Mouse (Mus musculus) lung, postnatal 25 days (tissue): Measurements from ENCODE around the gene Klf9.

ENCODE experiments used
- DNase-seq: peaks from one replicate; pipeline ENCODE4 v3.0.0; 2022; ENCODE audit warnings: low spot score

Gene Klf9

GRCm38 (mm10) chr19:23163361-23163760, 22.3 kb downstream of the Klf9 start:
- no peak for DNase-seq

GRCm38 (mm10) chr19:23164651-23165240, 23.7 kb downstream of the Klf9 start:
- DNase-seq: no peak

GRCm38 (mm10) chr19:23166550-23167284, 25.7 kb downstream of the Klf9 start:
- no peak for DNase-seq

GRCm38 (mm10) chr19:23168899-23169658, 28.1 kb downstream of the Klf9 start:
- DNase-seq: no peak

DNA sequence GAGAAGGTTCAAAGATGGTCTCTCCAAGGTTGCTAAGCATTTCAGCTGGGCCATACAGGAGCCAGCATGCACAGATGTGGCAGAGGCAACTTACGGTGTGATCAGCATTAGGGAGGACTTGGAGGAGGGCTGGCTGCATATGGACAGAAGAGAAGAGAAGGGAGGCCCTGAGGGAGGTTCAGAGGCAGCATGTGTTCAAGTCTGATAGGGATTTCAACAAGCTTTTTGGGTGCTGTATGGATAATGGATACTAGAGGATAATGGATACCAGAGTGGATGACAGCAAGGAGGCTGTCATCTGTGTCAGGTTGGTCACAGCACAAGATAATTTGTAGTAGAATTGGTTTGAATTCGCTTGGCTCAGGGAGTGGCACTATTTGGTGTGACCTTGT, 28.6 kb downstream of the Klf9 start:
- DNase-seq: no peak

GRCm38 (mm10) chr19:23170476-23170875, 29.4 kb downstream of the Klf9 start:
- DNase-seq: no peak

DNA sequence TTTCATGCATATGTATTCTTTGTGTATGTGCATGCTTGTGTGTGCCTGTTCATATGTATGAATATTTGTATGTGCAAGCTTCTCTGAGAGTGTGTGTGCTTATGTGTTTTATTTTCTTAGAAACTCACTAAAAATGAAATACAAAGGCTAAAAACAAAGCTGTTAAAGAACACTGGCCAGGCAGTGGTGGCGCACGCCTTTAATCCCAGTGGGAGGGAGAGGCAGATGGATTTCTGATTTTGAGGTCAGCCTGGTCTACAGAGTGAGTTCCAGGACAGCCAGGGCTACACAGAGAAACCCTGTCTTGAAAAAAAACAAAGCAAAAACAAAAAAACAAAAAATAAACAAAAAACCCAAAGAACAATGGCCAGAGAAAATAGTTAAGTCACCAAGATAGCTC, 30.1 kb downstream of the Klf9 start:
- DNase-seq: no peak

GRCm38 (mm10) chr19:23175090-23175489, 34.1 kb downstream of the Klf9 start:
- no peak for DNase-seq

- no peak for DNase-seq
These were observed 34.5 kb downstream of the Klf9 start for GRCm38 (mm10) chr19:23175511-23175910.

DNA sequence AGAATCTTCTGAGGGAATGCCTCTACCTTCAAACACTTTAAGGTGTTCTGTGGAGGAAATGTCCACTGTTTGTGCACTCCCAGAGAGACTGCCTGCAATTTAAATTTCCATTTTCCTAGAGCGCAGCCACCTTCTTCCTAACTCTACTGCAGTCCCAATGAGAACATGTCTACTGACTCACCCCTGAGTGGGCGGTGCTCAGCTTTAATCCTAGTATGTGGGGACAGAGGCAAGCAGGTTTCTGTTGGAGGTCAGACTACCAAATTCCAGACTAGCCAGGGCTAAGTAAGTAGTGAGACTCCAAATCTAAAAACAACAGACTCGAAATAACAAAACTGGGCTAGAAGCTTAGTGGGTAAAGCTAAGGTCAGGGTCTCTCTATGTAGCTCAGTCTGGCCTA, 37.5 kb downstream of the Klf9 start:
- no peak for DNase-seq

- no peak for DNase-seq
These were observed 42.5 kb downstream of the Klf9 start for GRCm38 (mm10) chr19:23183493-23183892.

GRCm38 (mm10) chr19:23184068-23184467, 43.0 kb downstream of the Klf9 start:
- no peak for DNase-seq

GRCm38 (mm10) chr19:23187732-23188131, 46.7 kb downstream of the Klf9 start:
- DNase-seq: no peak

DNA sequence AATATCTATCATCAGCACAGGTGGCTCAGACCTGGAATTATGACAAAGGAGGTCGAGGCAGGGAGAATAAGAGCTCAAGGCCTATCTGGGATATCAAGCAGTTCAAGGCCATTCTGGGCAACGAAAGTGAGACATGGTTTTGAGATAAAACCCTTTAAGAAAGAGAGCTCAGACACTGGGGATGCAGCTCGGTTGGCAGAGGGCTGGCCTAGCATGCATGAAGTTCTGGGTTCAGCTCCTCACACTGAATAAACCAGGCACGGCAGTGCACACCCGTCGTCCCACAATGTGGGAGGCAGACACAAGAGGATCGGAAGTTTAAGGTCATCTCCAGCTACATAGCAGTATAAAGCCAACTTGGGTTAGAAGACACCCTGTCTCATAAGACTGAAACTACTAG, 48.0 kb downstream of the Klf9 start:
- no peak for DNase-seq

DNA sequence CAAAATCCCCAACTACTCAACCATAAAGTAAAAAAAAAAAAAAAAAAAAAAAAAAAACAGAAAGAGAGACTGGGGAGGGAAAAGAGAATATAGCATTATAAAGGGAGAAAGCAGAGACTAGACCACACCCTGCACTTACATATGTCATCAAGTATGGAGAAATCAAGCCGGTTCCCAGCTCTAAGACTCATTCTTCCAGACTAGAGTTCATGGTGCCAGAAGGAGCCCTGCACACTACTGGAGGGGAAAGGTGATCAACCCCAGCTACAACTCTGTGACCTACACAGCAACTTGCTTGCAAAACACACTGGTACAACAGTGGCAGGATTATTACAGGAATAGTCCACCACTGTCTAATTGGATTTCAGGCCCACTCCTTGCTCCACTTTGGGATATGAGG, 48.7 kb downstream of the Klf9 start:
- no peak for DNase-seq

DNA sequence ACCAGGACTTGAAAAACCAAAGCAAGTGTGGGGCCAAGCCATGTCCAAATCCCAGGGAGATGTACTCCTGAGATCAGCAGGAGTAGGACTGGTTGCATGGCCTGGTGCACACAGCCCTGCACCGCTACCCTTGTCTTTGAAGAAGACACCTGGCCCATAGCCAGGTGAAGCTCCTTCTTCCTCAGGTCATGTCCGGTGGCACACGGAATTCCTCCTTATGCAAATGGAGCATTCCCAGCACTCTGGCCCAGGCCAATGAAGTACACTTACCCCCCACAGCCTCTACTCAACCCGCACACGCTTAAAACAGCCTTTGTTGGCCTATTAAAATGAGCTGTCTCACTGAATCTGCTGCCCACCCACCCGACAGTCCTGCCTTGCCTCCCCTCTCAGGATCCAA, 50.5 kb downstream of the Klf9 start:
- no peak for DNase-seq

- DNase-seq: no peak
These were observed 52.0 kb downstream of the Klf9 start for GRCm38 (mm10) chr19:23193076-23193475.

- DNase-seq: no peak
These were observed 61.1 kb downstream of the Klf9 start for GRCm38 (mm10) chr19:23202106-23202505.

DNA sequence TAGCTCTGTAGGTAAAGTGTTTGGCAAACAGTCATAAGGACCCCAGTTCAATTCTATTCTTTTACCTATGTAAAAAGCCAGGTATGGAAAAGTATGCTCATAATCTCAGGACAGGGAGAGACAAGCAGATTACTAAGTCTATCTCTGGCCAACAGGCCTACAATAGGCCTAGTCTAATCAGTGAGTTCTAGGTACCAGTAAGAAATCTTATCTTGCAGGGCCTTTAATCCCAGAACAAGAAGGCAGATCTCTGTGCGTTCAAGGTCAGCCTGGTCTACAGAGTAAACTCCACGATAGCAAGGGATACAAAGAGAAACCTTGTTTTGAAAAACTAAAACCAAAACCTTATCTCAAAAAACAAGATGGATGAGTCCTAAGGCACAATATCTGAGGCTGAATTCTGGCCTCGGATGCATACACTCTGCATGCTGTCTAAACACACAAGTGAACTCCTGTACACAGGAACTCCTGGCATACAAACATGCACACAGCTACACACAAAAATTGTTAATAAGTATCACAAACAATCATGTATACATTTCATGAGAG, 62.6 kb downstream of the Klf9 start:
- no peak for DNase-seq

- DNase-seq: no peak
These were observed 70.3 kb downstream of the Klf9 start for GRCm38 (mm10) chr19:23211325-23211724.

DNA sequence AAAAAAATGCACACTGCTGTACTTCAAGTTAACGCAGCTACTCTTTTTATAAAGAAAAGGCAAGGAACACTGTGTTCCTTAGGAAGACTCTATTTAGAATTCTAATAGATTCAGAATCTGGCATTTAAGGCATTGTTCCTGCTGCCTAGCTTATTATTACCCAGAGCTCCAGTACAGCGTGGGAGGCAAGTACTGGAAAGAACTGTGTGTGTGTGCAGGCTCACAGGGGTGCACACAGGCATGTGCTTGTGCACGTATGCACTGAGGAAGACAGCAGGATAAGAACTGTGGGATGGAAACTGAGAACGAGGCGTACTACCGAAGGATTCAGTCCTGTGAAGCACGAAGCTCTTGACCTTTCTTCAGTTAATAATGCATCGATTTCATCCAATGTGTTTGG, 73.3 kb downstream of the Klf9 start:
- DNase-seq: no peak
